Mouse (Mus musculus) myocyte (in vitro differentiated cells): ENCODE data around the gene Ralbp1. TPM values are rescaled to one million over a fixed set of nuclear protein-coding genes. Genes with fewer than 3 reads are reported as not detected.

Experiments used
- H3K27me3 ChIP-seq: one replicate; pipeline ENCODE4 v1.6.1; 2011; ENCODE audit not compliant: control insufficient read depth, insufficient read depth, insufficient read length
- H3K36me3 ChIP-seq: one replicate; pipeline ENCODE4 v1.6.1; 2011; ENCODE audit not compliant: control insufficient read depth, insufficient read depth
- H3K4me2 ChIP-seq: one replicate; pipeline ENCODE4 v1.6.1; 2011; ENCODE audit warnings: low read depth, control low read depth
- H3K4me3 ChIP-seq: one replicate; pipeline ENCODE4 v1.5.1; 2011; ENCODE audit warnings: mild to moderate bottlenecking, control low read depth, moderate library complexity
- H3K79me2 ChIP-seq: one replicate; pipeline ENCODE4 v1.6.1; 2011; ENCODE audit not compliant: control insufficient read depth, insufficient read depth
- H3ac ChIP-seq: one replicate; pipeline ENCODE4 v1.6.1; 2011; ENCODE audit not compliant: control insufficient read depth, insufficient read length
- CEBPB ChIP-seq: IDR thresholded peaks from 2 replicates; pipeline ENCODE4 v1.6.1; 2011; ENCODE audit warnings: mild to moderate bottlenecking, moderate library complexity; ENCODE audit not compliant: poor library complexity, insufficient read depth, severe bottlenecking
- E2F4 ChIP-seq: IDR thresholded peaks from one replicate; pipeline ENCODE4 v1.6.1; 2011; ENCODE audit warnings: mild to moderate bottlenecking, control low read depth, moderate library complexity; ENCODE audit not compliant: insufficient read depth
- MAX ChIP-seq: IDR thresholded peaks from one replicate; pipeline ENCODE4 v1.6.1; 2011; ENCODE audit warnings: low read depth, mild to moderate bottlenecking, control low read depth
- MYOD1 ChIP-seq, 3 experiments: IDR thresholded peaks; one replicate each; pipeline ENCODE4 v1.6.1; 2011; ENCODE audit warnings: control low read depth in 2 of 3, low read depth in 2 of 3, mild to moderate bottlenecking in 2 of 3, moderate library complexity in 1 of 3; ENCODE audit not compliant: insufficient read length in 2 of 3, control insufficient read depth in 1 of 3
- MYOG ChIP-seq, 3 experiments: IDR thresholded peaks; one replicate each; pipeline ENCODE4 v1.6.1; 2011; ENCODE audit warnings: control low read depth in 2 of 3, low read depth in 2 of 3, mild to moderate bottlenecking in 2 of 3; ENCODE audit not compliant: insufficient read length in 2 of 3, control insufficient read depth in 1 of 3, insufficient read depth in 1 of 3
- POLR2A ChIP-seq: IDR thresholded peaks from one replicate; pipeline ENCODE4 v1.6.1; 2011; ENCODE audit warnings: low read depth, mild to moderate bottlenecking, control low read depth, moderate library complexity; ENCODE audit not compliant: insufficient read length
- POLR2AphosphoS2 ChIP-seq: IDR thresholded peaks from one replicate; pipeline ENCODE4 v1.6.1; 2011; ENCODE audit warnings: low read depth, control low read depth; ENCODE audit not compliant: insufficient read length
- REST ChIP-seq: IDR thresholded peaks from one replicate; pipeline ENCODE4 v1.6.1; 2011; ENCODE audit warnings: mild to moderate bottlenecking, control low read depth, moderate library complexity; ENCODE audit not compliant: insufficient read depth, insufficient read length
- SRF ChIP-seq: IDR thresholded peaks from one replicate; pipeline ENCODE4 v1.6.1; 2011; ENCODE audit warnings: low read depth; ENCODE audit not compliant: control insufficient read depth, insufficient read length
- TCF12 ChIP-seq: IDR thresholded peaks from one replicate; pipeline ENCODE4 v1.6.1; 2011; ENCODE audit warnings: mild to moderate bottlenecking, control low read depth; ENCODE audit not compliant: poor library complexity, insufficient read depth, severe bottlenecking
- TCF3 ChIP-seq: IDR thresholded peaks from one replicate; pipeline ENCODE4 v1.6.1; 2011; ENCODE audit warnings: low read depth, control low read depth; ENCODE audit not compliant: insufficient read length
- USF1 ChIP-seq: IDR thresholded peaks from one replicate; pipeline ENCODE4 v1.6.1; 2011; ENCODE audit warnings: low read depth, mild to moderate bottlenecking, control low read depth, moderate library complexity
- polyA plus RNA-seq: library from polyadenylated mRNA; unstranded; fragments of >200 nt; fragmentation: generic; extraction: Trizol; gene quantifications from one replicate; pipeline ENCODE4 v1.2.1, GENCODE M21; 2012; ENCODE audit warnings: missing spikeins

The Ralbp1 gene
- polyA plus RNA-seq, 1 experiment, result 24.5 TPM

- Histone ChIP-seq H3K36me3 (no peaks in the 10 kb centered on the region), H3K4me2 (no peak overlapping the region), H3K4me3 (no peak overlapping the region), H3K27me3 (no peaks in the 10 kb centered on the region), H3K79me2 (peaks cover 97% of the 10 kb centered on the region), H3ac (no peak overlapping the region)
- no peak for TF ChIP-seq REST
- TF ChIP-seq TCF12, result no peak
- TF ChIP-seq MYOD1 (IDR thresholded peaks at IDR 0.05; ENCODE audit: control insufficient read depth in 1 of 3, insufficient read length in 2 of 3, low read depth in 2 of 3), result no peak
- TF ChIP-seq SRF, result no peak
These were observed 85.1 kb downstream of the Ralbp1 start for GRCm38 (mm10) chr17:65800451-65800850.

- no peak overlapping the region for H3K4me3 ChIP-seq
- H3K27me3 ChIP-seq, result no peaks in the 10 kb centered on the region
- H3K36me3 ChIP-seq, result no peaks in the 10 kb centered on the region
- no peak overlapping the region for H3K4me2 ChIP-seq
- no peak for TF ChIP-seq MYOG (IDR thresholded peaks at IDR 0.05; ENCODE audit: control insufficient read depth in 1 of 3, insufficient read depth in 1 of 3, insufficient read length in 2 of 3, low read depth in 2 of 3)
- TF ChIP-seq E2F4, result no peak
- no peak for TF ChIP-seq TCF3
- no peak for TF ChIP-seq TCF12
- no peak for TF ChIP-seq MAX
- TF ChIP-seq CEBPB, result no peak
- no peak for TF ChIP-seq POLR2AphosphoS2
- TF ChIP-seq SRF, result no peak
- TF ChIP-seq REST, result no peak
- TF ChIP-seq POLR2A, result no peak
- TF ChIP-seq USF1, result no peak
- TF ChIP-seq MYOD1 (IDR thresholded peaks at IDR 0.05; ENCODE audit: control insufficient read depth in 1 of 3, insufficient read length in 2 of 3, low read depth in 2 of 3), result no peak
- peaks cover 98% of the 10 kb centered on the region for H3K79me2 ChIP-seq
- H3ac ChIP-seq, result no peak overlapping the region
These were observed 86.2 kb downstream of the Ralbp1 start for GRCm38 (mm10) chr17:65799353-65799752.

- H3K27me3 ChIP-seq, result no peaks in the 10 kb centered on the region
- H3K4me3 ChIP-seq, result no peak overlapping the region
- TF ChIP-seq CEBPB (no peak), TCF12 (no peak), MYOG (IDR thresholded peaks at IDR 0.05; ENCODE audit: control insufficient read depth in 1 of 3, insufficient read depth in 1 of 3, insufficient read length in 2 of 3, low read depth in 2 of 3) (no peak), POLR2A (no peak), POLR2AphosphoS2 (no peak), SRF (no peak), MYOD1 (IDR thresholded peaks at IDR 0.05; ENCODE audit: control insufficient read depth in 1 of 3, insufficient read length in 2 of 3, low read depth in 2 of 3) (no peak), USF1 (no peak), MAX (no peak), TCF3 (no peak), REST (no peak), E2F4 (no peak)
- no peaks in the 10 kb centered on the region for H3K36me3 ChIP-seq
- H3K4me2 ChIP-seq, result no peak overlapping the region
- H3ac ChIP-seq, result no peak overlapping the region
- peaks cover 100% of the 10 kb centered on the region for H3K79me2 ChIP-seq
These were observed 87.2 kb downstream of the Ralbp1 start for GRCm38 (mm10) chr17:65798446-65798845.

Other genes with a start within 250 kb of the Ralbp1 start
- gene Txndc2, start 243.6 kb downstream of the Ralbp1 start, polyA plus RNA-seq, result 0.04 TPM
- gene Rab31, start 113.0 kb downstream of the Ralbp1 start, polyA plus RNA-seq, result 60.7 TPM
- gene Ppp4r1, start 103.2 kb downstream of the Ralbp1 start, polyA plus RNA-seq, result 44.9 TPM
- gene Twsg1, start 65.4 kb upstream of the Ralbp1 start, polyA plus RNA-seq, result 9.0 TPM
- gene Ankrd12, start 191.3 kb upstream of the Ralbp1 start, polyA plus RNA-seq, result 2.7 TPM
- 175 TPM for gene Ndufv2, start 215.8 kb upstream of the Ralbp1 start, polyA plus RNA-seq
- gene Washc1, start 225.7 kb upstream of the Ralbp1 start, polyA plus RNA-seq, result 40.1 TPM
- gene Ddx11, start 237.7 kb upstream of the Ralbp1 start, polyA plus RNA-seq, result 4.7 TPM